Mouse (Mus musculus): ENCODE measurements around the gene Mmaa. TPM values are rescaled to one million over a fixed set of nuclear protein-coding genes. Genes with fewer than 3 reads are reported as not detected.

Gene Mmaa
- total RNA-seq, 1 experiment from 2014 or later: 3.2 TPM

- no peak for ATAC-seq (replicated peaks; ENCODE audit: insufficient number of reproducible peaks, low FRiP score, low TSS enrichment, poor library complexity, severe bottlenecking)
These were observed 1.9 kb downstream of the Mmaa start for GRCm38 (mm10) chr8:79292712-79293264.

- ATAC-seq (replicated peaks; ENCODE audit: insufficient number of reproducible peaks, low FRiP score, low TSS enrichment, poor library complexity, severe bottlenecking): no peak
These were observed 5.1 kb downstream of the Mmaa start for GRCm38 (mm10) chr8:79289592-79289991.

GRCm38 (mm10) chr8:79288681-79289080, 6.1 kb downstream of the Mmaa start:
- ATAC-seq (replicated peaks; ENCODE audit: insufficient number of reproducible peaks, low FRiP score, low TSS enrichment, poor library complexity, severe bottlenecking): no peak

GRCm38 (mm10) chr8:79288250-79288649, 6.5 kb downstream of the Mmaa start:
- ATAC-seq (replicated peaks; ENCODE audit: insufficient number of reproducible peaks, low FRiP score, low TSS enrichment, poor library complexity, severe bottlenecking): no peak

- ATAC-seq (replicated peaks; ENCODE audit: insufficient number of reproducible peaks, low FRiP score, low TSS enrichment, poor library complexity, severe bottlenecking): no peak
These were observed 8.3 kb downstream of the Mmaa start for GRCm38 (mm10) chr8:79286424-79286823.

GRCm38 (mm10) chr8:79284626-79285025, 10.1 kb downstream of the Mmaa start:
- ATAC-seq (replicated peaks; ENCODE audit: insufficient number of reproducible peaks, low FRiP score, low TSS enrichment, poor library complexity, severe bottlenecking): no peak

GRCm38 (mm10) chr8:79281376-79281890, 13.3 kb downstream of the Mmaa start:
- no peak for ATAC-seq (replicated peaks; ENCODE audit: insufficient number of reproducible peaks, low FRiP score, low TSS enrichment, poor library complexity, severe bottlenecking)

- ATAC-seq (replicated peaks; ENCODE audit: insufficient number of reproducible peaks, low FRiP score, low TSS enrichment, poor library complexity, severe bottlenecking): no peak
These were observed 17.4 kb downstream of the Mmaa start for GRCm38 (mm10) chr8:79277264-79277870.

GRCm38 (mm10) chr8:79274940-79275339, 19.8 kb downstream of the Mmaa start:
- no peak for ATAC-seq (replicated peaks; ENCODE audit: insufficient number of reproducible peaks, low FRiP score, low TSS enrichment, poor library complexity, severe bottlenecking)

- ATAC-seq (replicated peaks; ENCODE audit: insufficient number of reproducible peaks, low FRiP score, low TSS enrichment, poor library complexity, severe bottlenecking): no peak
These were observed 21.0 kb downstream of the Mmaa start for GRCm38 (mm10) chr8:79273776-79274175.

- no peak for ATAC-seq (replicated peaks; ENCODE audit: insufficient number of reproducible peaks, low FRiP score, low TSS enrichment, poor library complexity, severe bottlenecking)
These were observed 22.1 kb downstream of the Mmaa start for GRCm38 (mm10) chr8:79272676-79273075.

GRCm38 (mm10) chr8:79268921-79269320, 25.8 kb downstream of the Mmaa start:
- ATAC-seq (replicated peaks; ENCODE audit: insufficient number of reproducible peaks, low FRiP score, low TSS enrichment, poor library complexity, severe bottlenecking): no peak

- no peak for ATAC-seq (replicated peaks; ENCODE audit: insufficient number of reproducible peaks, low FRiP score, low TSS enrichment, poor library complexity, severe bottlenecking)
These were observed 32.8 kb downstream of the Mmaa start for GRCm38 (mm10) chr8:79261920-79262319.

GRCm38 (mm10) chr8:79256076-79256705, 38.5 kb downstream of the Mmaa start:
- ATAC-seq (replicated peaks; ENCODE audit: insufficient number of reproducible peaks, low FRiP score, low TSS enrichment, poor library complexity, severe bottlenecking): no peak

- ATAC-seq (replicated peaks; ENCODE audit: insufficient number of reproducible peaks, low FRiP score, low TSS enrichment, poor library complexity, severe bottlenecking): no peak
These were observed 41.0 kb downstream of the Mmaa start for GRCm38 (mm10) chr8:79253742-79254141.

GRCm38 (mm10) chr8:79248470-79248869, 46.3 kb downstream of the Mmaa start, which contains the start of gene 1700011L22Rik:
TSS of gene 1700011L22Rik (minus strand) at chr8:79248570.
- no peak for ATAC-seq (replicated peaks; ENCODE audit: insufficient number of reproducible peaks, low FRiP score, low TSS enrichment, poor library complexity, severe bottlenecking)

- ATAC-seq (replicated peaks; ENCODE audit: insufficient number of reproducible peaks, low FRiP score, low TSS enrichment, poor library complexity, severe bottlenecking): no peak
These were observed 51.3 kb downstream of the Mmaa start for GRCm38 (mm10) chr8:79243422-79243821.

- no peak for ATAC-seq (replicated peaks; ENCODE audit: insufficient number of reproducible peaks, low FRiP score, low TSS enrichment, poor library complexity, severe bottlenecking)
These were observed 54.7 kb downstream of the Mmaa start for GRCm38 (mm10) chr8:79239996-79240395.

- no peak for ATAC-seq (replicated peaks; ENCODE audit: insufficient number of reproducible peaks, low FRiP score, low TSS enrichment, poor library complexity, severe bottlenecking)
These were observed 55.4 kb downstream of the Mmaa start for GRCm38 (mm10) chr8:79239320-79239719.

GRCm38 (mm10) chr8:79229266-79229888, 65.4 kb downstream of the Mmaa start:
- no peak for ATAC-seq (replicated peaks; ENCODE audit: insufficient number of reproducible peaks, low FRiP score, low TSS enrichment, poor library complexity, severe bottlenecking)
